Mouse (Mus musculus) midbrain, embryonic 16.5 days (tissue): ENCODE measurements at regions not wholly inside any gene's neighbourhood (a gene's known extent, or its start where the extent isn't known, plus 50 kb on each side); places are given as distances from the start of the nearest gene placed in this dataset.
A peak's percentile ranks its signal among the peaks of the same experiment; 100 is the strongest.

Experiments
- ATAC-seq: fragments of 200-750 bp; cut with Nextera tagmentation; 2 replicates; pipeline ENCODE4 v1.8.0; 2017; ENCODE audit warnings: moderate TSS enrichment
- H3K27ac ChIP-seq: fragments of 300-500 bp; sonication (generic); 2 replicates; pipeline ENCODE4 v1.5.1; 2014; ENCODE audit warnings: mild to moderate bottlenecking, low read length, mixed read lengths
- H3K27me3 ChIP-seq: fragments of 300-500 bp; sonication (generic); 2 replicates; pipeline ENCODE4 v1.6.1; 2014; ENCODE audit warnings: low read depth, low read length, mixed read lengths; ENCODE audit not compliant: control insufficient read depth, insufficient read depth
- H3K36me3 ChIP-seq: fragments of 300-500 bp; sonication (generic); 2 replicates; pipeline ENCODE4 v1.6.1; 2014; ENCODE audit warnings: mild to moderate bottlenecking, low read length, moderate library complexity, mixed read lengths; ENCODE audit not compliant: control insufficient read depth, insufficient read depth
- H3K4me1 ChIP-seq: fragments of 300-500 bp; sonication (generic); 2 replicates; pipeline ENCODE4 v1.6.1; 2014; ENCODE audit warnings: mild to moderate bottlenecking, low read length, mixed read lengths; ENCODE audit not compliant: control insufficient read depth, insufficient read depth
- H3K4me2 ChIP-seq: fragments of 300-500 bp; sonication (generic); 2 replicates; pipeline ENCODE4 v1.6.1; 2014; ENCODE audit warnings: mild to moderate bottlenecking, low read length, mixed read lengths
- H3K4me3 ChIP-seq: fragments of 300-500 bp; sonication (generic); 2 replicates; pipeline ENCODE4 v1.5.1; 2014; ENCODE audit warnings: low read depth, mild to moderate bottlenecking, low read length, moderate library complexity, mixed read lengths
- H3K9ac ChIP-seq: fragments of 300-500 bp; sonication (generic); 2 replicates; pipeline ENCODE4 v1.6.1; 2014; ENCODE audit warnings: low read depth, low read length, mixed read lengths
- H3K9me3 ChIP-seq: fragments of 300-500 bp; sonication (generic); replicated peaks from 2 replicates; pipeline ENCODE4 v1.6.1; 2014; ENCODE audit warnings: mild to moderate bottlenecking, low read length, mixed read lengths; ENCODE audit not compliant: control insufficient read depth, poor library complexity, severe bottlenecking
- WGBS: fragments of 180-500 bp; shearing (Covaris S2); extraction: QIAGEN DNeasy Blood & Tissue Kit; methylation state at CpG from one replicate; pipeline ENCODE4 v1.1.7; 2014; 5-methylcytosine and 5-hydroxymethylcytosine counted together

- H3K4me2 ChIP-seq = no peak overlapping the region
- H3K27ac ChIP-seq = no peak overlapping the region
- H3K4me1 ChIP-seq = no peaks in the 10 kb centered on the region
- no peak for ATAC-seq
- no peak overlapping the region for H3K9ac ChIP-seq
- 56% methylated on average over 3 of the region's 3 CpGs for WGBS
- H3K4me3 ChIP-seq = no peak overlapping the region
- H3K27me3 ChIP-seq = no peaks in the 10 kb centered on the region
- H3K9me3 ChIP-seq = no peaks in the 10 kb centered on the region
- H3K36me3 ChIP-seq = no peaks in the 10 kb centered on the region
Observed at GRCm38 (mm10) chr10:109427878-109428277, 417.1 kb upstream of the Syt1 start.

DNA sequence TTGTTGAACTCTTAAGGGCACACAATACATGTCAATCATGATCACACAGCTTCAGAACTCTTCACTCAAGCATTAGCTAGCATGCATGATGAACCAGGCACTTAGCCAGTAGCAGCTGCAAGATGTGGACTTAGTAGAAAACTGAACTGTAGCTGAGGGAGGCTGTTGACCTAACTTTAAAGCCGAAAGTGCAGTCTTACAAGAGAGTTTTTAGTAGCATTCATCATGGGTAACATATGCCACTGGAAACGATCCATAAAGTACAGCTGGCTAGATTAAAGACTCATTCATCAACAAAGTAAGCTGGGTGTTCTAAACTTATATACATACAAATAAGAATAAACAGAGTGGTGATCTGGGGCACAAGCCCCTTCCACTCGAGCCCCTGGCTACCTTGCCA is 396.2 kb upstream of the Syt1 start:
- Histone ChIP-seq H3K4me3 (no peak overlapping the region), H3K27me3 (no peaks in the 10 kb centered on the region), H3K4me1 (no peaks in the 10 kb centered on the region), H3K4me2 (no peak overlapping the region), H3K9ac (no peak overlapping the region), H3K36me3 (no peaks in the 10 kb centered on the region), H3K27ac (no peak overlapping the region), H3K9me3 (no peaks in the 10 kb centered on the region)
- WGBS = 72% methylated on average over 3 of the region's 3 CpGs
- ATAC-seq = no peak

GRCm38 (mm10) chr10:109405116-109405685 is 394.4 kb upstream of the Syt1 start:
- H3K27ac ChIP-seq = no peak overlapping the region
- H3K27me3 ChIP-seq = no peaks in the 10 kb centered on the region
- H3K9ac ChIP-seq = no peak overlapping the region
- no peak overlapping the region for H3K4me3 ChIP-seq
- WGBS = 75% methylated on average over 6 of the region's 6 CpGs
- ATAC-seq = no peak
- H3K36me3 ChIP-seq = no peaks in the 10 kb centered on the region
- H3K9me3 ChIP-seq = no peaks in the 10 kb centered on the region
- H3K4me2 ChIP-seq = no peak overlapping the region
- H3K4me1 ChIP-seq = no peaks in the 10 kb centered on the region

GRCm38 (mm10) chr10:109383758-109384157 is 373.0 kb upstream of the Syt1 start:
- no peak overlapping the region for H3K9ac ChIP-seq
- no peaks in the 10 kb centered on the region for H3K4me1 ChIP-seq
- WGBS = 56% methylated on average over 4 of the region's 4 CpGs
- no peaks in the 10 kb centered on the region for H3K36me3 ChIP-seq
- no peak overlapping the region for H3K4me2 ChIP-seq
- no peak overlapping the region for H3K4me3 ChIP-seq
- ATAC-seq = no peak
- no peaks in the 10 kb centered on the region for H3K27me3 ChIP-seq
- no peak overlapping the region for H3K27ac ChIP-seq
- 0 out of 2 replicates have a peak, but pooled peaks cover 3% of the 10 kb centered on the region for H3K9me3 ChIP-seq

GRCm38 (mm10) chr10:109378846-109379245 is 368.1 kb upstream of the Syt1 start:
- no peak for ATAC-seq
- Histone ChIP-seq H3K4me2 (no peak overlapping the region), H3K36me3 (no peaks in the 10 kb centered on the region), H3K27me3 (no peaks in the 10 kb centered on the region), H3K9ac (no peak overlapping the region), H3K4me3 (no peak overlapping the region), H3K4me1 (no peaks in the 10 kb centered on the region), H3K9me3 (no peaks in the 10 kb centered on the region), H3K27ac (no peak overlapping the region)
- 94% methylated on average over 4 of the region's 4 CpGs for WGBS

- Histone ChIP-seq H3K36me3 (no peaks in the 10 kb centered on the region), H3K4me3 (no peak overlapping the region), H3K9ac (no peak overlapping the region), H3K4me1 (no peaks in the 10 kb centered on the region), H3K27ac (no peak overlapping the region), H3K9me3 (no peaks in the 10 kb centered on the region), H3K4me2 (no peak overlapping the region), H3K27me3 (no peaks in the 10 kb centered on the region)
- 0 out of 2 replicates have a peak, but pooled peaks have one; percentile 42 for ATAC-seq
- WGBS = 39% methylated on average over 1 of the region's 1 CpGs
Observed at GRCm38 (mm10) chr10:109360161-109360560, 349.4 kb upstream of the Syt1 start.

GRCm38 (mm10) chr10:109358812-109359211 is 348.0 kb upstream of the Syt1 start:
- H3K9me3 ChIP-seq = no peaks in the 10 kb centered on the region
- H3K4me2 ChIP-seq = no peak overlapping the region
- WGBS = 41% methylated on average over 6 of the region's 6 CpGs
- ATAC-seq = no peak
- no peak overlapping the region for H3K4me3 ChIP-seq
- H3K27ac ChIP-seq = no peak overlapping the region
- no peaks in the 10 kb centered on the region for H3K4me1 ChIP-seq
- no peaks in the 10 kb centered on the region for H3K36me3 ChIP-seq
- no peak overlapping the region for H3K9ac ChIP-seq
- no peaks in the 10 kb centered on the region for H3K27me3 ChIP-seq

DNA sequence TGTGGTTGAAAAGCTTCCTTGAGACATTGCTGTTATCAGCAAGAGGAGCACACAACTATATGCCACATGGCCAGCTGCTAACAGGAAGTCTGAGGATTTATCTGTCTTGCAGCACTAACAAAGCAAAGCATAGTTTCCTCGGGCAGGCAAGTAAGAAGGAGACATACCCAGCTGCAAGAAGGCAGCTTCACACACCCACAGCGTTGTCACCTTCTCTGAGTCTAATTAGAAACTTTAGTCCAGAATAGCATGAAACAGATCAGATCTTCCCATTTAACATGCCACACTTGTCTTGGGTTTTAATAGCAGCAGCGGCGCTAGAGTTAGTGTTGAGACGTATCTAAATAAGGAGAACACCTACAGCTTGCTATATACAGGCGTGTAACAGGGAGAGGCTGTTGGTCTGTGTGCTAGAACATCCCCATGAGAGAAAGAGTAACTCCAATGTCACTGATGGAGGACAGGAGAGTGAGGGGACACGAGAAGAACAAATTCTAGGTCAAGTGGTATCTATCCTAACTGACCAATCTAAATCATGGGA is 322.1 kb upstream of the Syt1 start:
- 93% methylated on average over 7 of the region's 7 CpGs for WGBS
- H3K27ac ChIP-seq = no peak overlapping the region

GRCm38 (mm10) chr10:109309286-109309685 is 298.5 kb upstream of the Syt1 start:
- Histone ChIP-seq H3K4me3 (no peak overlapping the region), H3K36me3 (no peaks in the 10 kb centered on the region), H3K9me3 (no peaks in the 10 kb centered on the region), H3K4me1 (no peaks in the 10 kb centered on the region), H3K9ac (no peak overlapping the region), H3K27ac (no peak overlapping the region), H3K27me3 (no peaks in the 10 kb centered on the region), H3K4me2 (no peak overlapping the region)
- 74% methylated on average over 6 of the region's 6 CpGs for WGBS
- ATAC-seq = no peak

More for the DNA sequence above, 322.1 kb upstream of the Syt1 start:
- H3K9ac ChIP-seq = no peak overlapping the region
- no peaks in the 10 kb centered on the region for H3K9me3 ChIP-seq
- H3K4me3 ChIP-seq = no peak overlapping the region
- H3K36me3 ChIP-seq = no peaks in the 10 kb centered on the region
- no peaks in the 10 kb centered on the region for H3K4me1 ChIP-seq
- H3K4me2 ChIP-seq = no peak overlapping the region
- no peak for ATAC-seq
- no peaks in the 10 kb centered on the region for H3K27me3 ChIP-seq
